Mouse (Mus musculus) stomach, postnatal 0 days (tissue): ENCODE measurements around the gene Serp2.

Experiments used
- CTCF ChIP-seq: IDR thresholded peaks from 2 replicates; pipeline ENCODE4 v1.5.1; 2016; ENCODE audit warnings: antibody characterized with exemption, low read depth, mild to moderate bottlenecking, moderate library complexity
- EP300 ChIP-seq: optimal IDR thresholded peaks from 2 replicates; pipeline ENCODE3; 2016; ENCODE audit warnings: antibody characterized with exemption

DNA sequence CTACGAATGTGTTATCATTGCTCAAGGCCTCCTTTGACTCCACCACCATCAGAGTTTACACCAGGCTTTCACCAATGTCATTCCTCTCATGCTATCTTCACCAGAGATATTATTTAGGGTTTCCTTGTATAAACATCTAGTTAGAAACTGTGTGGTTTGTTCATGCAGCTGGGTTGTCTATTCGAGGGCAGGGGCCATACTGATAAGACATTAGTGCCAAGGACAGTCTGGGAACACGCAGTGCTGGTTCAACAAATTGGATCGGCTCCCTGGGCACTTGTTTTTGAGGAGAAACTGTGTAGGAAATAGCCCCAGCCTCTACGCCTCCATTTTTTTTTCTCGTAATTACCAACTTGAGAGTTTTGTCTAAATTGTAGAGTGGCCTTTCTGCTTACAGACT lies 35.4 kb upstream of the Serp2 start:
- no peak for TF ChIP-seq EP300
- TF ChIP-seq CTCF, result no peak
